Mouse (Mus musculus): Measurements from ENCODE around the gene Stk10. TPM values are rescaled to one million over a fixed set of nuclear protein-coding genes. Genes with fewer than 3 reads are reported as not detected.

Stk10 gene
- total RNA-seq, 2 experiments from 2014 or later: 88.8 to 115 TPM

- ATAC-seq (ENCODE audit: poor library complexity, severe bottlenecking): peak; percentile 74
These were observed 92.6 kb downstream of the Stk10 start for GRCm38 (mm10) chr11:32625677-32626076.

GRCm38 (mm10) chr11:32626079-32626478 is 93.0 kb downstream of the Stk10 start:
- ATAC-seq (ENCODE audit: poor library complexity, severe bottlenecking): no peak

- ATAC-seq (ENCODE audit: poor library complexity, severe bottlenecking): no peak
These were observed 94.8 kb downstream of the Stk10 start for GRCm38 (mm10) chr11:32627900-32628299.

- ATAC-seq (ENCODE audit: poor library complexity, severe bottlenecking): peak; percentile 68
These were observed 96.7 kb downstream of the Stk10 start for GRCm38 (mm10) chr11:32629713-32630211.

GRCm38 (mm10) chr11:32632671-32633070 is 99.6 kb downstream of the Stk10 start:
- no peak for ATAC-seq (ENCODE audit: poor library complexity, severe bottlenecking)

GRCm38 (mm10) chr11:32633542-32633941 is 100.4 kb downstream of the Stk10 start:
- no peak for ATAC-seq (ENCODE audit: poor library complexity, severe bottlenecking)

- no peak for ATAC-seq (ENCODE audit: poor library complexity, severe bottlenecking)
These were observed 101.0 kb downstream of the Stk10 start for GRCm38 (mm10) chr11:32634143-32634542.

GRCm38 (mm10) chr11:32634842-32635241 is 101.7 kb downstream of the Stk10 start:
- no peak for ATAC-seq (ENCODE audit: poor library complexity, severe bottlenecking)

GRCm38 (mm10) chr11:32636275-32636674 is 103.2 kb downstream of the Stk10 start:
- no peak for ATAC-seq (ENCODE audit: poor library complexity, severe bottlenecking)

GRCm38 (mm10) chr11:32638521-32639255 is 105.6 kb downstream of the Stk10 start:
- ATAC-seq (ENCODE audit: poor library complexity, severe bottlenecking): no peak

- ATAC-seq (ENCODE audit: poor library complexity, severe bottlenecking): no peak
These were observed 107.5 kb downstream of the Stk10 start for GRCm38 (mm10) chr11:32640617-32641016.

- peak; percentile 87 for ATAC-seq (ENCODE audit: poor library complexity, severe bottlenecking)
These were observed 109.3 kb downstream of the Stk10 start, which contains the start of gene Fbxw11 for GRCm38 (mm10) chr11:32642249-32642876. TSS of gene Fbxw11 (plus strand) at chr11:32642724.

GRCm38 (mm10) chr11:32642899-32643886 is 110.1 kb downstream of the Stk10 start:
- peak; percentile 4; the same call in 1 of the 2 replicates for ATAC-seq (ENCODE audit: poor library complexity, severe bottlenecking)

GRCm38 (mm10) chr11:32644010-32644409 is 110.9 kb downstream of the Stk10 start:
- ATAC-seq (ENCODE audit: poor library complexity, severe bottlenecking): peak; percentile 32

- peak; percentile 14; the same call in 1 of the 2 replicates for ATAC-seq (ENCODE audit: poor library complexity, severe bottlenecking)
These were observed 114.2 kb downstream of the Stk10 start for GRCm38 (mm10) chr11:32647265-32647664.

- peak; percentile 74 for ATAC-seq (ENCODE audit: poor library complexity, severe bottlenecking)
These were observed 117.2 kb downstream of the Stk10 start for GRCm38 (mm10) chr11:32650236-32650749.

- no peak for ATAC-seq (ENCODE audit: poor library complexity, severe bottlenecking)
These were observed 117.9 kb downstream of the Stk10 start for GRCm38 (mm10) chr11:32650893-32651590.

- no peak for ATAC-seq (ENCODE audit: poor library complexity, severe bottlenecking)
These were observed 118.6 kb downstream of the Stk10 start for GRCm38 (mm10) chr11:32651723-32652122.

- no peak for ATAC-seq (ENCODE audit: poor library complexity, severe bottlenecking)
These were observed 129.1 kb downstream of the Stk10 start for GRCm38 (mm10) chr11:32662082-32662656.

GRCm38 (mm10) chr11:32665639-32666038 is 132.5 kb downstream of the Stk10 start:
- ATAC-seq (ENCODE audit: poor library complexity, severe bottlenecking): peak; percentile 77

All from megakaryocyte, adult 5-6 weeks (primary cell).